Comparison of ENCODE assay signal across 9 mouse cellular contexts in the genomic region with DNA sequence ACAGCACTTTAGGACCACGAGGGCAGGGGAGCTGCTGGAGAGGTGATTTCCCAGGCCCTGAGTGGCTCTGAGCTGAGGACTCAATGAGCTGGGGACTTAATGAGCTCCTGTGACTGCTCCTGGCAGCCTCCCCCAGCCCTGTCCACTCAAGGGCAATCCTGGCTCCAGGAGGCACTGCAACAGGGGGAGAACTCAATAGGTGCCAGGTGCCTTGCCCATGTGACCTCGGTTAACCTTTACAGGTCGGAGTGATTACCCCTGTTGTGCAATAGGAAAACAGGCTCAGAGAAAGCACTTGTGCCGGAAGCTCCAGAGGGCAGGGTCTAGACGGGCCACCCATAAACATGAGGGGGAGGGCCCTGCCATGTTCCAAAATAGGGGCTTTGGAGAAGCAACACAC. TPM values are rescaled to one million over a fixed set of nuclear protein-coding genes. Genes with fewer than 3 reads are reported as not detected.
DNase-seq lines count a peak whose midpoint lies in the region; ATAC-seq lines count a peak whose summit lies in the region.
"Had no signal": no experiment of that assay in that cellular context is flagged by ENCODE, and none has a peak within 500 bp of the region (broad histone marks: within the 10 kb centered on the region; RNA-seq: fewer than 3 reads in every experiment).

No protein-coding gene starts in this region.

- no peak for ATAC-seq in midbrain, embryonic 13.5 days
- no peak for ATAC-seq in midbrain, embryonic 14.5 days (ENCODE audit: low FRiP score, low TSS enrichment)
- peak; percentile 53 for ATAC-seq in liver, embryonic 13.5 days (ENCODE audit: low read depth)
- no peak for ATAC-seq in stomach, embryonic 16.5 days (ENCODE audit: insufficient read depth, low FRiP score)

- H3K27ac ChIP-seq in midbrain, embryonic 13.5 days = peak overlapping the region; percentile 36; the same call in 1 of the 2 replicates
- no peak overlapping the region for H3K27ac ChIP-seq in midbrain, embryonic 14.5 days (replicated peaks; ENCODE audit: low read depth, low read length)
- peak overlapping the region; percentile 58 for H3K27ac ChIP-seq in liver, embryonic 13.5 days
- peak overlapping the region; percentile 98 for H3K27ac ChIP-seq in stomach, embryonic 16.5 days (ENCODE audit: low read length)

- peak overlapping the region; percentile 41; the same call in 1 of the 2 replicates for H3K9ac ChIP-seq in midbrain, embryonic 13.5 days (replicated peaks)
- no peak overlapping the region for H3K9ac ChIP-seq in midbrain, embryonic 14.5 days (replicated peaks; ENCODE audit: low read length)
- no peak overlapping the region for H3K9ac ChIP-seq in liver, embryonic 13.5 days
- peak overlapping the region; percentile 34; the same call in 1 of the 2 replicates for H3K9ac ChIP-seq in stomach, embryonic 16.5 days (ENCODE audit: low read length)
- H3K9ac ChIP-seq: limb, embryonic 13.5 days had no signal

- H3K27me3 ChIP-seq in midbrain, embryonic 13.5 days = no peaks in the 10 kb centered on the region
- H3K27me3 ChIP-seq in midbrain, embryonic 14.5 days (ENCODE audit: control insufficient read depth, insufficient read depth, low read length) = no peaks in the 10 kb centered on the region
- no peaks in the 10 kb centered on the region for H3K27me3 ChIP-seq in liver, embryonic 13.5 days
- no peaks in the 10 kb centered on the region for H3K27me3 ChIP-seq in stomach, embryonic 16.5 days (ENCODE audit: control insufficient read depth, insufficient read depth, low read length)
- H3K27me3 ChIP-seq: limb, embryonic 13.5 days had no signal

- no peak for DNase-seq in midbrain, embryonic 14.5 days
- peak; percentile 82 for DNase-seq in kidney, adult 18-20 months
- no peak for DNase-seq in liver, embryonic 13.5 days
- DNase-seq in testis, postnatal 10 days (ENCODE audit: low spot score) = no peak
- no peak for DNase-seq in right cerebral cortex, postnatal 36 days (ENCODE audit: low spot score in 2 of 2)
- no peak for DNase-seq in urinary bladder, postnatal 14 days (ENCODE audit: low spot score)

- no peak overlapping the region for H3K4me3 ChIP-seq in midbrain, embryonic 13.5 days (replicated peaks)
- no peak overlapping the region for H3K4me3 ChIP-seq in midbrain, embryonic 14.5 days (replicated peaks; ENCODE audit: low read depth, low read length)
- no peak overlapping the region for H3K4me3 ChIP-seq in liver, embryonic 13.5 days (replicated peaks)
- no peak overlapping the region for H3K4me3 ChIP-seq in stomach, embryonic 16.5 days (replicated peaks; ENCODE audit: low read length)
- H3K4me3 ChIP-seq: limb, embryonic 13.5 days had no signal

- no peak overlapping the region for H3K4me2 ChIP-seq in midbrain, embryonic 13.5 days (replicated peaks)
- no peak overlapping the region for H3K4me2 ChIP-seq in midbrain, embryonic 14.5 days (ENCODE audit: low read length)
- no peak overlapping the region for H3K4me2 ChIP-seq in liver, embryonic 13.5 days
- no peak overlapping the region for H3K4me2 ChIP-seq in stomach, embryonic 16.5 days (ENCODE audit: low read depth, low read length)
- H3K4me2 ChIP-seq: limb, embryonic 13.5 days had no signal

- H3K4me1 ChIP-seq in midbrain, embryonic 13.5 days (replicated peaks) = peaks cover 86% of the 10 kb centered on the region
- H3K4me1 ChIP-seq in midbrain, embryonic 14.5 days (ENCODE audit: control insufficient read depth, insufficient read depth, low read length) = peaks cover 51% of the 10 kb centered on the region
- peaks cover 52% of the 10 kb centered on the region for H3K4me1 ChIP-seq in liver, embryonic 13.5 days (replicated peaks)
- H3K4me1 ChIP-seq in stomach, embryonic 16.5 days (ENCODE audit: control insufficient read depth, insufficient read depth, low read length) = peaks cover 79% of the 10 kb centered on the region

- WGBS in midbrain, embryonic 13.5 days = 41% methylated on average over 5 of the region's 5 CpGs
- 40% methylated on average over 5 of the region's 5 CpGs for WGBS in midbrain, embryonic 14.5 days
- WGBS in liver, embryonic 13.5 days (ENCODE audit: insufficient replicate concordance) = 31% methylated on average over 5 of the region's 5 CpGs
- WGBS in stomach, embryonic 16.5 days = 42% methylated on average over 5 of the region's 5 CpGs

- H3K9me3 ChIP-seq in midbrain, embryonic 13.5 days = no peaks in the 10 kb centered on the region
- H3K9me3 ChIP-seq in midbrain, embryonic 14.5 days (ENCODE audit: control insufficient read depth, low read length) = 0 out of 2 replicates have a peak, but pooled peaks cover 4% of the 10 kb centered on the region
- H3K9me3 ChIP-seq in liver, embryonic 13.5 days (replicated peaks) = 0 out of 2 replicates have a peak, but pooled peaks cover 3% of the 10 kb centered on the region
- H3K9me3 ChIP-seq in stomach, embryonic 16.5 days (replicated peaks; ENCODE audit: control insufficient read depth, low read length) = no peaks in the 10 kb centered on the region
- H3K9me3 ChIP-seq: limb, embryonic 13.5 days had no signal

- peaks cover 51% of the 10 kb centered on the region for H3K36me3 ChIP-seq in midbrain, embryonic 13.5 days
- peaks cover 30% of the 10 kb centered on the region for H3K36me3 ChIP-seq in midbrain, embryonic 14.5 days (ENCODE audit: control insufficient read depth, insufficient read depth, low read length)
- H3K36me3 ChIP-seq in liver, embryonic 13.5 days = peaks cover 18% of the 10 kb centered on the region
- peaks cover 8% of the 10 kb centered on the region; the same call in 1 of the 2 replicates for H3K36me3 ChIP-seq in stomach, embryonic 16.5 days (ENCODE audit: control insufficient read depth, insufficient read depth, low read length)

RNA-seq across cellular contexts. Expression of a gene that starts 17.7 kb away (rescaled TPM):
- polyA plus RNA-seq in midbrain, embryonic 13.5 days (2015; fragmentation: Nextera tagmentation; extraction: Ambion mirVana) = 80.3 and 91.8 TPM in 2 replicates
- 69.5 and 73.4 TPM in 2 replicates for polyA plus RNA-seq in midbrain, embryonic 14.5 days (2014; fragmentation: Nextera tagmentation; extraction: Ambion mirVana)
- polyA plus RNA-seq in liver, embryonic 13.5 days (2015; fragmentation: Nextera tagmentation; extraction: Ambion mirVana) = 7.9 and 9.5 TPM in 2 replicates
- 86.0 and 93.0 TPM in 2 replicates for polyA plus RNA-seq in stomach, embryonic 16.5 days (2015; fragmentation: Nextera tagmentation; extraction: Ambion mirVana)

Comparison
In these comparisons a context has a peak if more than half of its experiments do, and no peak if none do; other contexts are left out.
1. H3K9ac ChIP-seq: peak in midbrain, embryonic 13.5 days (single experiment) and stomach, embryonic 16.5 days (single experiment); none in midbrain, embryonic 14.5 days (single experiment) and liver, embryonic 13.5 days (single experiment).